ENCODE assay signal across 10 mouse cellular contexts in the genomic region with DNA sequence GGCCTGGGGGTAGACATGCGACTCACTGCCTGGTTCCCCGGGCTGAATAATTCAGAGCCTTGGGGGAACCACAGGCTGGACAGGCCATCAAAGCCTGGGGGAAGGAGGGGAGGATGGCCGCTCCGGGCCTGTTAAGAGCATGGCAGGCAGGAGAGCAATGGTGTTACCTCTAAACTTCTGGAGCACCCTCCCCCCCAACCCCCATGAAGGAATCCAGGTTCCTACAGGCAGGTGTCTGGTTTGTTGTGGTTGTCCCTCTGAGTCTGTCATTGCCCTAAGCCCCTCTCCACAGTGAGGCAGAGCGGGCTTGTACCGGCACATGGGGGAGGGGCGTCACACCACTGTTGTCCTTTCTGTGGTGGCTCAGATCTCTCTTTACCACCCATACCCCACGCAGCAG.
DNase-seq lines count a peak whose midpoint lies in the region; ATAC-seq and TF ChIP-seq lines count a peak whose summit lies in the region.
"Had no signal": no experiment of that assay in that cellular context is flagged by ENCODE, and none has a peak within 500 bp of the region (broad histone marks: within the 10 kb centered on the region; RNA-seq: fewer than 3 reads in every experiment).

No protein-coding gene starts in this region.

- TF ChIP-seq CTCF in lung, embryonic 14.5 days (IDR thresholded peaks at IDR 0.05; ENCODE audit: low read depth) = no peak

- H3K27ac ChIP-seq in lung, embryonic 14.5 days (ENCODE audit: low read depth) = peak overlapping the region; percentile 81
- H3K27ac ChIP-seq in forebrain, embryonic 12.5 days = peak overlapping the region; percentile 91
- H3K27ac ChIP-seq in limb, embryonic 11.5 days (replicated peaks; ENCODE audit: low read depth, low read length) = no peak overlapping the region
- peak overlapping the region; percentile 21; the same call in 1 of the 2 replicates for H3K27ac ChIP-seq in stomach, embryonic 14.5 days (ENCODE audit: low read length)

- no peak for DNase-seq in lung, embryonic 14.5 days
- no peak for DNase-seq in lung, postnatal 36 days
- peak; percentile 53 for DNase-seq in limb, embryonic 11.5 days (ENCODE audit: low spot score)
- no peak for DNase-seq in embryo, embryonic 10.5 days (ENCODE audit: low spot score)
- no peak for DNase-seq in testis, postnatal 10 days (ENCODE audit: low spot score)
- no peak for DNase-seq in gastrocnemius, postnatal 4 days (ENCODE audit: low spot score in 2 of 2)
- DNase-seq: cerebellum, adult 11 months had no signal

- H3K9me3 ChIP-seq in lung, embryonic 14.5 days (ENCODE audit: low read depth, low read length) = peaks cover 4% of the 10 kb centered on the region; the same call in 1 of the 2 replicates
- no peaks in the 10 kb centered on the region for H3K9me3 ChIP-seq in forebrain, embryonic 12.5 days
- H3K9me3 ChIP-seq in limb, embryonic 11.5 days (ENCODE audit: control insufficient read depth, low read length) = 0 out of 2 replicates have a peak, but pooled peaks cover 5% of the 10 kb centered on the region
- peaks cover 3% of the 10 kb centered on the region; the same call in 1 of the 2 replicates for H3K9me3 ChIP-seq in stomach, embryonic 14.5 days (ENCODE audit: control insufficient read depth, low read depth, low read length)

- peaks cover 17% of the 10 kb centered on the region; the same call in 1 of the 2 replicates for H3K27me3 ChIP-seq in lung, embryonic 14.5 days (ENCODE audit: insufficient read depth, low read length)
- peaks cover 18% of the 10 kb centered on the region for H3K27me3 ChIP-seq in forebrain, embryonic 12.5 days
- H3K27me3 ChIP-seq in limb, embryonic 11.5 days (ENCODE audit: control insufficient read depth, insufficient read depth, low read length) = peaks cover 6% of the 10 kb centered on the region; the same call in 1 of the 2 replicates
- H3K27me3 ChIP-seq in stomach, embryonic 14.5 days (ENCODE audit: control insufficient read depth, insufficient read depth, low read length) = no peaks in the 10 kb centered on the region
- H3K27me3 ChIP-seq: Patski had no signal

- 23% methylated on average over 8 of the region's 8 CpGs for WGBS in lung, embryonic 14.5 days
- 5% methylated on average over 8 of the region's 8 CpGs for WGBS in forebrain, embryonic 12.5 days
- 19% methylated on average over 8 of the region's 8 CpGs for WGBS in limb, embryonic 11.5 days
- WGBS in stomach, embryonic 14.5 days = 20% methylated on average over 8 of the region's 8 CpGs

- ATAC-seq in lung, embryonic 14.5 days (ENCODE audit: insufficient read depth) = no peak
- ATAC-seq in forebrain, embryonic 12.5 days (ENCODE audit: low FRiP score) = peak; percentile 74
- ATAC-seq in limb, embryonic 11.5 days (ENCODE audit: insufficient number of reproducible peaks, low FRiP score, low TSS enrichment, low read depth) = 0 out of 2 replicates have a peak, but pooled peaks have one; percentile 31
- no peak for ATAC-seq in stomach, embryonic 14.5 days (ENCODE audit: insufficient number of reproducible peaks, insufficient read depth, low FRiP score, low read depth)

- H3K36me3 ChIP-seq in lung, embryonic 14.5 days (ENCODE audit: insufficient read depth) = no peaks in the 10 kb centered on the region
- H3K36me3 ChIP-seq in forebrain, embryonic 12.5 days (replicated peaks) = no peaks in the 10 kb centered on the region
- H3K36me3 ChIP-seq in limb, embryonic 11.5 days (ENCODE audit: control insufficient read depth, insufficient read depth, low read length) = no peaks in the 10 kb centered on the region
- H3K36me3 ChIP-seq in stomach, embryonic 14.5 days (ENCODE audit: control insufficient read depth, insufficient read depth, low read length) = no peaks in the 10 kb centered on the region

- peak overlapping the region; percentile 41 for H3K4me2 ChIP-seq in lung, embryonic 14.5 days
- peak overlapping the region; percentile 46 for H3K4me2 ChIP-seq in forebrain, embryonic 12.5 days
- H3K4me2 ChIP-seq in limb, embryonic 11.5 days (ENCODE audit: low read depth, severe bottlenecking) = peak overlapping the region; percentile 40; the same call in 1 of the 2 replicates
- H3K4me2 ChIP-seq in stomach, embryonic 14.5 days (replicated peaks; ENCODE audit: low read depth, low read length) = no peak overlapping the region

- H3K4me1 ChIP-seq in lung, embryonic 14.5 days (ENCODE audit: insufficient read depth) = peaks cover 18% of the 10 kb centered on the region
- H3K4me1 ChIP-seq in forebrain, embryonic 12.5 days = peaks cover 47% of the 10 kb centered on the region
- peaks cover 19% of the 10 kb centered on the region for H3K4me1 ChIP-seq in limb, embryonic 11.5 days (ENCODE audit: control insufficient read depth, insufficient read depth, low read length)
- H3K4me1 ChIP-seq in stomach, embryonic 14.5 days (ENCODE audit: control insufficient read depth, insufficient read depth, low read length) = peaks cover 15% of the 10 kb centered on the region

- no peak overlapping the region for H3K4me3 ChIP-seq in lung, embryonic 14.5 days (ENCODE audit: low read depth, low read length)
- H3K4me3 ChIP-seq in forebrain, embryonic 12.5 days (replicated peaks) = no peak overlapping the region
- H3K4me3 ChIP-seq in limb, embryonic 11.5 days (ENCODE audit: low read depth, low read length) = no peak overlapping the region
- H3K4me3 ChIP-seq in stomach, embryonic 14.5 days (ENCODE audit: low read depth, low read length) = no peak overlapping the region

- H3K9ac ChIP-seq in lung, embryonic 14.5 days = no peak overlapping the region
- H3K9ac ChIP-seq in forebrain, embryonic 12.5 days = peak overlapping the region; percentile 44
- no peak overlapping the region for H3K9ac ChIP-seq in limb, embryonic 11.5 days (ENCODE audit: low read length)
- H3K9ac ChIP-seq in stomach, embryonic 14.5 days (replicated peaks; ENCODE audit: low read depth, low read length) = no peak overlapping the region

Comparison
In these comparisons a context has a peak if more than half of its experiments do, and no peak if none do; other contexts are left out.
1. ATAC-seq: peak in forebrain, embryonic 12.5 days (single experiment) and limb, embryonic 11.5 days (single experiment); none in lung, embryonic 14.5 days (single experiment) and stomach, embryonic 14.5 days (single experiment).